12 mouse cellular contexts compared by ENCODE assay signal in genomic region chr4:57114617-57115592, GRCm38 (mm10). TPM values are rescaled to one million over a fixed set of nuclear protein-coding genes. Genes with fewer than 3 reads are reported as not detected.
DNase-seq lines count a peak whose midpoint lies in the region; ATAC-seq lines count a peak whose summit lies in the region.
"Had no signal": no experiment of that assay in that cellular context is flagged by ENCODE, and none has a peak within 500 bp of the region (broad histone marks: within the 10 kb centered on the region; RNA-seq: fewer than 3 reads in every experiment).

No protein-coding gene starts in this region.

- 41% methylated on average over 19 of the region's 19 CpGs for WGBS in limb, embryonic 11.5 days
- WGBS in lung, embryonic 15.5 days = 50% methylated on average over 19 of the region's 19 CpGs

- H3K27ac ChIP-seq in limb, embryonic 11.5 days (replicated peaks; ENCODE audit: low read depth, low read length) = no peak overlapping the region
- H3K27ac ChIP-seq in lung, embryonic 15.5 days = peak overlapping the region; percentile 31; the same call in 1 of the 2 replicates
- H3K27ac ChIP-seq: hindbrain, embryonic 10.5 days had no signal

- no peak overlapping the region for H3K4me2 ChIP-seq in limb, embryonic 11.5 days (ENCODE audit: low read depth, severe bottlenecking)
- H3K4me2 ChIP-seq in lung, embryonic 15.5 days = no peak overlapping the region

- H3K9me3 ChIP-seq in limb, embryonic 11.5 days (ENCODE audit: control insufficient read depth, low read length) = no peaks in the 10 kb centered on the region
- no peaks in the 10 kb centered on the region for H3K9me3 ChIP-seq in lung, embryonic 15.5 days
- H3K9me3 ChIP-seq: hindbrain, embryonic 10.5 days had no signal

- H3K4me3 ChIP-seq in limb, embryonic 11.5 days (ENCODE audit: low read depth, low read length) = no peak overlapping the region
- no peak overlapping the region for H3K4me3 ChIP-seq in lung, embryonic 15.5 days
- H3K4me3 ChIP-seq: hindbrain, embryonic 10.5 days had no signal

- no peak for ATAC-seq in limb, embryonic 11.5 days (ENCODE audit: insufficient number of reproducible peaks, low FRiP score, low TSS enrichment, low read depth)
- ATAC-seq in lung, embryonic 15.5 days (ENCODE audit: borderline replicate concordance, extremely low read depth, low FRiP score, low TSS enrichment) = peak; percentile 93
- ATAC-seq: forebrain, embryonic 16.5 days; midbrain, embryonic 16.5 days had no signal

- H3K4me1 ChIP-seq in limb, embryonic 11.5 days (ENCODE audit: control insufficient read depth, insufficient read depth, low read length) = peaks cover 13% of the 10 kb centered on the region
- peaks cover 21% of the 10 kb centered on the region for H3K4me1 ChIP-seq in lung, embryonic 15.5 days

- no peaks in the 10 kb centered on the region for H3K27me3 ChIP-seq in limb, embryonic 11.5 days (ENCODE audit: control insufficient read depth, insufficient read depth, low read length)
- H3K27me3 ChIP-seq in lung, embryonic 15.5 days = no peaks in the 10 kb centered on the region

- DNase-seq in NIH3T3 (ENCODE audit: low read depth) = peak; percentile 47
- peak; percentile 56 for DNase-seq in embryo, embryonic 11 days
- DNase-seq in limb, embryonic 11.5 days (ENCODE audit: low spot score) = peak; percentile 38
- no peak for DNase-seq in kidney, adult 8-10 months
- no peak for DNase-seq in spleen, postnatal 14 days (ENCODE audit: low spot score in 2 of 2)
- DNase-seq in ovary, adult 18-20 months (ENCODE audit: low spot score) = no peak
- DNase-seq: adrenal gland, adult 8-10 months; thymus, postnatal 25 days had no signal

- H3K9ac ChIP-seq in limb, embryonic 11.5 days (ENCODE audit: low read length) = no peak overlapping the region
- no peak overlapping the region for H3K9ac ChIP-seq in lung, embryonic 15.5 days

- H3K36me3 ChIP-seq in limb, embryonic 11.5 days (ENCODE audit: control insufficient read depth, insufficient read depth, low read length) = no peaks in the 10 kb centered on the region
- H3K36me3 ChIP-seq in lung, embryonic 15.5 days = no peaks in the 10 kb centered on the region
- H3K36me3 ChIP-seq: hindbrain, embryonic 10.5 days had no signal

RNA-seq across cellular contexts. Expression of gene Epb41l4b, which starts 28.3 kb away (rescaled TPM):
- polyA plus RNA-seq in limb, embryonic 11.5 days (2014; fragmentation: Nextera tagmentation; extraction: Ambion mirVana) = 2.8 and 2.9 TPM in 2 replicates
- 1.1 and 1.4 TPM in 2 replicates for polyA plus RNA-seq in lung, embryonic 15.5 days (2015; fragmentation: Nextera tagmentation; extraction: Ambion mirVana)

Comparison
In these comparisons a context has a peak if more than half of its experiments do, and no peak if none do; other contexts are left out.
1. DNase-seq: peak in NIH3T3 (single experiment), embryo, embryonic 11 days (single experiment) and limb, embryonic 11.5 days (single experiment); none in kidney, adult 8-10 months (0 of 2), spleen, postnatal 14 days (0 of 2) and ovary, adult 18-20 months (single experiment).